Mouse (Mus musculus): ENCODE results near the gene Pcbp3. TPM values are rescaled to one million over a fixed set of nuclear protein-coding genes. Genes with fewer than 3 reads are reported as not detected.
A peak's percentile ranks its signal among the peaks of the same experiment; 100 is the strongest.
"Not testable (repeated sequence)": the region's sequence is repeated elsewhere in the genome, so short reads cannot be mapped to it uniquely, and the experiment has no call there.

The Pcbp3 gene
- polyA plus RNA-seq, 1 experiment from 2014 or later, result 45.8 TPM

GRCm38 (mm10) chr10:76978042-76978441, 16.4 kb upstream of the Pcbp3 start:
- no peaks in the 10 kb centered on the region for H3K9me3 ChIP-seq (ENCODE audit: control insufficient read depth, low read length)
- H3K4me1 ChIP-seq (ENCODE audit: control insufficient read depth, insufficient read depth, low read length), result no peaks in the 10 kb centered on the region
- H3K27me3 ChIP-seq (ENCODE audit: control insufficient read depth, insufficient read depth, low read length), result no peaks in the 10 kb centered on the region
- no peak overlapping the region for H3K27ac ChIP-seq (ENCODE audit: low read depth, low read length)
- no peak overlapping the region for H3K4me3 ChIP-seq (ENCODE audit: low read depth, low read length)
- WGBS, result 62% methylated on average over 2 of the region's 2 CpGs
- no peak for ATAC-seq (ENCODE audit: low read depth)
- no peak overlapping the region for H3K9ac ChIP-seq (replicated peaks; ENCODE audit: low read depth, low read length)
- H3K4me2 ChIP-seq (ENCODE audit: low read depth, low read length), result no peak overlapping the region
- H3K36me3 ChIP-seq (ENCODE audit: control insufficient read depth, insufficient read depth, low read length), result no peaks in the 10 kb centered on the region

- H3K27me3 ChIP-seq (ENCODE audit: control insufficient read depth, insufficient read depth, low read length), result no peaks in the 10 kb centered on the region
- no peaks in the 10 kb centered on the region for H3K4me1 ChIP-seq (ENCODE audit: control insufficient read depth, insufficient read depth, low read length)
- ATAC-seq (ENCODE audit: low read depth), result no peak
- WGBS, result 57% methylated on average over 4 of the region's 4 CpGs
- H3K9me3 ChIP-seq (ENCODE audit: control insufficient read depth, low read length), result no peaks in the 10 kb centered on the region
- no peak overlapping the region for H3K27ac ChIP-seq (ENCODE audit: low read depth, low read length)
- H3K36me3 ChIP-seq (ENCODE audit: control insufficient read depth, insufficient read depth, low read length), result no peaks in the 10 kb centered on the region
- H3K4me2 ChIP-seq (ENCODE audit: low read depth, low read length), result no peak overlapping the region
- no peak overlapping the region for H3K9ac ChIP-seq (replicated peaks; ENCODE audit: low read depth, low read length)
- no peak overlapping the region for H3K4me3 ChIP-seq (ENCODE audit: low read depth, low read length)
Observed at GRCm38 (mm10) chr10:76976699-76977098, 15.0 kb upstream of the Pcbp3 start.

GRCm38 (mm10) chr10:76973797-76974436, 12.2 kb upstream of the Pcbp3 start:
- Histone ChIP-seq H3K36me3 (ENCODE audit: control insufficient read depth, insufficient read depth, low read length) (no peaks in the 10 kb centered on the region), H3K27ac (ENCODE audit: low read depth, low read length) (no peak overlapping the region), H3K4me2 (ENCODE audit: low read depth, low read length) (no peak overlapping the region), H3K9ac (replicated peaks; ENCODE audit: low read depth, low read length) (no peak overlapping the region), H3K4me3 (ENCODE audit: low read depth, low read length) (no peak overlapping the region), H3K27me3 (ENCODE audit: control insufficient read depth, insufficient read depth, low read length) (no peaks in the 10 kb centered on the region), H3K9me3 (ENCODE audit: control insufficient read depth, low read length) (no peaks in the 10 kb centered on the region), H3K4me1 (ENCODE audit: control insufficient read depth, insufficient read depth, low read length) (no peaks in the 10 kb centered on the region)
- 48% methylated on average over 15 of the region's 15 CpGs for WGBS
- no peak for ATAC-seq (ENCODE audit: low read depth)

- H3K4me1 ChIP-seq (ENCODE audit: control insufficient read depth, insufficient read depth, low read length); H3K9me3 ChIP-seq (ENCODE audit: control insufficient read depth, low read length); H3K4me2 ChIP-seq (ENCODE audit: low read depth, low read length); H3K27me3 ChIP-seq (ENCODE audit: control insufficient read depth, insufficient read depth, low read length); H3K4me3 ChIP-seq (ENCODE audit: low read depth, low read length); H3K36me3 ChIP-seq (ENCODE audit: control insufficient read depth, insufficient read depth, low read length); ATAC-seq (ENCODE audit: low read depth); H3K9ac ChIP-seq (replicated peaks; ENCODE audit: low read depth, low read length); H3K27ac ChIP-seq (ENCODE audit: low read depth, low read length): not testable (repeated sequence)
- WGBS, result 75% methylated on average over 6 of the region's 6 CpGs
Observed at GRCm38 (mm10) chr10:76972318-76972717, 10.6 kb upstream of the Pcbp3 start.

GRCm38 (mm10) chr10:76970974-76971373, 9.3 kb upstream of the Pcbp3 start:
- H3K27me3 ChIP-seq (ENCODE audit: control insufficient read depth, insufficient read depth, low read length), result no peaks in the 10 kb centered on the region
- H3K4me3 ChIP-seq (ENCODE audit: low read depth, low read length), result no peak overlapping the region
- H3K27ac ChIP-seq (ENCODE audit: low read depth, low read length), result no peak overlapping the region
- ATAC-seq (ENCODE audit: low read depth), result no peak
- H3K9ac ChIP-seq (replicated peaks; ENCODE audit: low read depth, low read length), result no peak overlapping the region
- H3K4me2 ChIP-seq (ENCODE audit: low read depth, low read length), result no peak overlapping the region
- no peaks in the 10 kb centered on the region for H3K9me3 ChIP-seq (ENCODE audit: control insufficient read depth, low read length)
- H3K36me3 ChIP-seq (ENCODE audit: control insufficient read depth, insufficient read depth, low read length), result no peaks in the 10 kb centered on the region
- no peaks in the 10 kb centered on the region for H3K4me1 ChIP-seq (ENCODE audit: control insufficient read depth, insufficient read depth, low read length)
- WGBS, result 96% methylated on average over 7 of the region's 7 CpGs

GRCm38 (mm10) chr10:76964436-76964835, 2.7 kb upstream of the Pcbp3 start:
- peaks cover 13% of the 10 kb centered on the region for H3K4me1 ChIP-seq (ENCODE audit: control insufficient read depth, insufficient read depth, low read length)
- no peak for ATAC-seq (ENCODE audit: low read depth)
- peak overlapping the region; percentile 39; the same call in 1 of the 2 replicates for H3K27ac ChIP-seq (ENCODE audit: low read depth, low read length)
- no peak overlapping the region for H3K4me2 ChIP-seq (ENCODE audit: low read depth, low read length)
- H3K27me3 ChIP-seq (ENCODE audit: control insufficient read depth, insufficient read depth, low read length), result no peaks in the 10 kb centered on the region
- H3K4me3 ChIP-seq (ENCODE audit: low read depth, low read length), result no peak overlapping the region
- 13% methylated on average over 6 of the region's 6 CpGs for WGBS
- H3K9me3 ChIP-seq (ENCODE audit: control insufficient read depth, low read length), result no peaks in the 10 kb centered on the region
- no peak overlapping the region for H3K9ac ChIP-seq (replicated peaks; ENCODE audit: low read depth, low read length)
- H3K36me3 ChIP-seq (ENCODE audit: control insufficient read depth, insufficient read depth, low read length), result no peaks in the 10 kb centered on the region

GRCm38 (mm10) chr10:76963997-76964396, 2.3 kb upstream of the Pcbp3 start:
- H3K4me2 ChIP-seq (ENCODE audit: low read depth, low read length), result no peak overlapping the region
- H3K27ac ChIP-seq (ENCODE audit: low read depth, low read length), result peak overlapping the region; percentile 16; the same call in 1 of the 2 replicates
- H3K36me3 ChIP-seq (ENCODE audit: control insufficient read depth, insufficient read depth, low read length), result 0 out of 2 replicates have a peak, but pooled peaks cover 3% of the 10 kb centered on the region
- no peak overlapping the region for H3K9ac ChIP-seq (replicated peaks; ENCODE audit: low read depth, low read length)
- H3K4me3 ChIP-seq (ENCODE audit: low read depth, low read length), result no peak overlapping the region
- 21% methylated on average over 9 of the region's 9 CpGs for WGBS
- no peak for ATAC-seq (ENCODE audit: low read depth)
- H3K27me3 ChIP-seq (ENCODE audit: control insufficient read depth, insufficient read depth, low read length), result no peaks in the 10 kb centered on the region
- H3K9me3 ChIP-seq (ENCODE audit: control insufficient read depth, low read length), result no peaks in the 10 kb centered on the region
- peaks cover 13% of the 10 kb centered on the region for H3K4me1 ChIP-seq (ENCODE audit: control insufficient read depth, insufficient read depth, low read length)

GRCm38 (mm10) chr10:76961156-76961555, 531 bp downstream of the Pcbp3 start:
- WGBS, result 6% methylated on average over 10 of the region's 11 CpGs
- H3K36me3 ChIP-seq (ENCODE audit: control insufficient read depth, insufficient read depth, low read length), result 0 out of 2 replicates have a peak, but pooled peaks cover 3% of the 10 kb centered on the region
- no peaks in the 10 kb centered on the region for H3K27me3 ChIP-seq (ENCODE audit: control insufficient read depth, insufficient read depth, low read length)
- H3K4me3 ChIP-seq (ENCODE audit: low read depth, low read length), result peak overlapping the region; percentile 53
- H3K9ac ChIP-seq (replicated peaks; ENCODE audit: low read depth, low read length), result peak overlapping the region; percentile 70
- H3K9me3 ChIP-seq (ENCODE audit: control insufficient read depth, low read length), result no peaks in the 10 kb centered on the region
- ATAC-seq (ENCODE audit: low read depth), result peak; percentile 38
- peaks cover 13% of the 10 kb centered on the region for H3K4me1 ChIP-seq (ENCODE audit: control insufficient read depth, insufficient read depth, low read length)
- peak overlapping the region; percentile 82 for H3K4me2 ChIP-seq (ENCODE audit: low read depth, low read length)
- peak overlapping the region; percentile 44; the same call in 1 of the 2 replicates for H3K27ac ChIP-seq (ENCODE audit: low read depth, low read length)

- Histone ChIP-seq H3K27me3 (ENCODE audit: control insufficient read depth, insufficient read depth, low read length) (no peaks in the 10 kb centered on the region), H3K4me1 (ENCODE audit: control insufficient read depth, insufficient read depth, low read length) (peaks cover 6% of the 10 kb centered on the region; the same call in 1 of the 2 replicates), H3K27ac (ENCODE audit: low read depth, low read length) (no peak overlapping the region), H3K4me3 (ENCODE audit: low read depth, low read length) (no peak overlapping the region), H3K9me3 (ENCODE audit: control insufficient read depth, low read length) (no peaks in the 10 kb centered on the region), H3K4me2 (ENCODE audit: low read depth, low read length) (no peak overlapping the region), H3K36me3 (ENCODE audit: control insufficient read depth, insufficient read depth, low read length) (0 out of 2 replicates have a peak, but pooled peaks cover 3% of the 10 kb centered on the region), H3K9ac (replicated peaks; ENCODE audit: low read depth, low read length) (no peak overlapping the region)
- WGBS, result 63% methylated on average over 3 of the region's 3 CpGs
- ATAC-seq (ENCODE audit: low read depth), result no peak
Observed at GRCm38 (mm10) chr10:76958201-76958600, 3.5 kb downstream of the Pcbp3 start.
